Mouse (Mus musculus) left cerebral cortex, adult 9 months (tissue): ENCODE measurements at regions not wholly inside any gene's neighbourhood (a gene's known extent, or its start where the extent isn't known, plus 50 kb on each side); places are given as distances from the start of the nearest gene placed in this dataset.

Experiments
- DNase-seq, 2 experiments: peaks; one replicate each; pipeline ENCODE4 v3.0.0; 2022; ENCODE audit warnings: low spot score in 2 of 2

- no peak for DNase-seq
Measured at GRCm38 (mm10) chr4:105459991-105460688, 303.0 kb downstream of the Plpp3 start.

- DNase-seq = no peak
Measured at GRCm38 (mm10) chr4:105460689-105461005, 303.5 kb downstream of the Plpp3 start.

GRCm38 (mm10) chr4:105467811-105468210 lies 310.7 kb downstream of the Plpp3 start:
- DNase-seq = no peak

GRCm38 (mm10) chr4:105469300-105469821 lies 312.2 kb downstream of the Plpp3 start:
- DNase-seq = no peak

GRCm38 (mm10) chr4:105474765-105475560 lies 314.7 kb upstream of the Gm12728 start:
- DNase-seq = peak; percentile 23 to 41

GRCm38 (mm10) chr4:105476332-105476731 lies 313.3 kb upstream of the Gm12728 start:
- DNase-seq = no peak

GRCm38 (mm10) chr4:105486376-105486775 lies 303.3 kb upstream of the Gm12728 start:
- DNase-seq = no peak

- DNase-seq = no peak
Measured at GRCm38 (mm10) chr4:105496176-105496575, 293.5 kb upstream of the Gm12728 start.

- DNase-seq = no peak
Measured at GRCm38 (mm10) chr4:105506190-105506589, 283.5 kb upstream of the Gm12728 start.

- no peak for DNase-seq
Measured at GRCm38 (mm10) chr4:105507221-105507620, 282.4 kb upstream of the Gm12728 start.

GRCm38 (mm10) chr4:105509091-105509490 lies 280.6 kb upstream of the Gm12728 start:
- no peak for DNase-seq

- peak in 1 of 2 experiments; percentile 2 for DNase-seq
Measured at GRCm38 (mm10) chr4:105510406-105510805, 279.3 kb upstream of the Gm12728 start.

- DNase-seq = no peak
Measured at GRCm38 (mm10) chr4:105525135-105525534, 264.5 kb upstream of the Gm12728 start.

GRCm38 (mm10) chr4:105526755-105527154 lies 262.9 kb upstream of the Gm12728 start:
- no peak for DNase-seq

- DNase-seq = no peak
Measured at GRCm38 (mm10) chr4:105527316-105527715, 262.4 kb upstream of the Gm12728 start.

GRCm38 (mm10) chr4:105531651-105532425 lies 257.8 kb upstream of the Gm12728 start:
- no peak for DNase-seq

GRCm38 (mm10) chr4:105535451-105535850 lies 254.2 kb upstream of the Gm12728 start:
- DNase-seq = no peak

- DNase-seq = no peak
Measured at GRCm38 (mm10) chr4:105545486-105545885, 244.2 kb upstream of the Gm12728 start.

- no peak for DNase-seq
Measured at GRCm38 (mm10) chr4:105549744-105550440, 239.8 kb upstream of the Gm12728 start.

- DNase-seq = no peak
Measured at GRCm38 (mm10) chr4:105551966-105552685, 237.5 kb upstream of the Gm12728 start.

GRCm38 (mm10) chr4:105554994-105555393 lies 234.7 kb upstream of the Gm12728 start:
- DNase-seq = no peak
